Mouse (Mus musculus): ENCODE measurements around the gene Gm28047.

Gene Gm28047

DNA sequence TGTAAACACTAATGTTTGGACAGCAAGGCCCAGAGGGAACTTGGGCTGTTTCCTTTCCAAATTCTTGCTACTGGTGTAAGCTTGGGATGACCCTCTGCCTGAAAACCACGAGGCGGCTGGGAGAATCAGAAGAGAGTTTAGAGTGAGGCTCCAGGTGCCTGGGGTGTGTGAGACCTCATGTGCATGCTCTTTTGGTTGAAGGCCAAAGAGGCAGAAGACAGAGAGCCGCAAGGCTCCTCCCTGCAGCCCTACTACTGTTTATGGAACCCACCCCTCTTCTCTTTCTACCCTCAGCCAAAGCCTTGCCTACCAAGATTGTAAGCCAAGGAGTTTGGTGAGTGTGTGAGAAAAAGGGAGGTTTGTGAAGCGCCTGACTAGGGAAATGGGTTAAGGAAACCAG, 109.1 kb downstream of the Gm28047 start:
- DNase-seq (ENCODE audit: low spot score) = no peak

DNA sequence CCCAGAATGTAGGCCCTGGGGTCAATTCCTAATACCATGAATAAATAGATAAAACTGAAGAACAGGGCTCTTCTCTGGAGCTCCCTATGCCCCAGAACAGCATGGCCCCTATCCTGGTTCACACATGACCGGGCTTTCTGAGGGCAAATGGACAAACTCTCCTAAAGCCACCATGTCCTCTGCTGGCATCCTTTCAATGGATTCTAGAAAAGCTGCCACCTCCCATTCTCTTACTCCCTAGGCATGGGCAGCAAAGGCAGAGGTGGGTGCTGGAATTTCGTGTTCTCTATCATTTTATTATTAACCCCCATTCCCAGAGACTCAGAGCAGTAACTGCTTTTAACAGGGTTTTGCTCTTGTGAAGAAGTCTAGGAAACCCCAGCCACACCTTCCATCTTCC, 109.6 kb downstream of the Gm28047 start:
- DNase-seq (ENCODE audit: low spot score) = no peak

DNA sequence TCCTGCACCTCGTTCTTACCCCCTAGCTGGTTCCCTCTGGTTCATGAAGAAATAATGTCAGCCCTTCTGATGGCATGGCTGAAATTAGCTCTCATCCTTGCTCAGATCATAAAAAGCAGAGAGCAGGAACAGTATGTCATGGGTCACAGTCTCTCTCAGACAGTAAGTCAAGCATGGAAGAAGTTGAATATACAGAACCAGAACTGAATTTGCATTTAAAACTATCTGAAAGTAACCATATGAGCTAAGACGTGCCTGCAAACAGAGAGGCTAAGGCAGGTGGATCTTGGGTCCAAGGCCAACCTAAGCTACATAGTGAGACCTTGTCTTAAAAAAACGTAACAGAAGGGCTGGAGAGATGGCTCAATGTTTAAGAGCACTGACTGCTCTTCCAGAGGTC, 111.9 kb downstream of the Gm28047 start:
- DNase-seq (ENCODE audit: low spot score) = no peak

GRCm38 (mm10) chr15:102512471-102512870, 112.4 kb downstream of the Gm28047 start:
- no peak for DNase-seq (ENCODE audit: low spot score)

DNA sequence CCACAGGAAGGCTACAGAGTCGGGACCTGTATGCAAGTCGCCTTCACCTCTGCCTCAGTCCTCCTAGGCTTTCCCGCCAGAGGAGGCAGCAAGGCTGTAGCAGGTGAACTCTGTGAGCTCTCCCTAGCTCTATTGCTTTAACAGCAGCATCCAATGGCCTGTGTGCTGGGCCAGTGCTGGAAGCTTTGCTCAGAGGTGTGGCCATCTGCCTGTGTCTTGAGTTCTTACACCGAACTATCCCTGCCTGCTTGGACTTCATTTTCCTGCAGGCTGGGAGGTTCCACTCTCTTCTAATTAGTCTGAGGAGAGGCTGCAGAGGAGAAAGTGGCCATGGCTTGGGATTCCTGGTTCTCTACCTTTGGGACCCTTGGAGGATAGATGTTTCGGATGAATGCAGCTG, 112.9 kb downstream of the Gm28047 start:
- DNase-seq (ENCODE audit: low spot score) = no peak

GRCm38 (mm10) chr15:102511285-102511833, 113.5 kb downstream of the Gm28047 start:
- DNase-seq (ENCODE audit: low spot score) = no peak

- DNase-seq (ENCODE audit: low spot score) = peak; percentile 58
Observed at GRCm38 (mm10) chr15:102510590-102511284, 114.1 kb downstream of the Gm28047 start.

DNA sequence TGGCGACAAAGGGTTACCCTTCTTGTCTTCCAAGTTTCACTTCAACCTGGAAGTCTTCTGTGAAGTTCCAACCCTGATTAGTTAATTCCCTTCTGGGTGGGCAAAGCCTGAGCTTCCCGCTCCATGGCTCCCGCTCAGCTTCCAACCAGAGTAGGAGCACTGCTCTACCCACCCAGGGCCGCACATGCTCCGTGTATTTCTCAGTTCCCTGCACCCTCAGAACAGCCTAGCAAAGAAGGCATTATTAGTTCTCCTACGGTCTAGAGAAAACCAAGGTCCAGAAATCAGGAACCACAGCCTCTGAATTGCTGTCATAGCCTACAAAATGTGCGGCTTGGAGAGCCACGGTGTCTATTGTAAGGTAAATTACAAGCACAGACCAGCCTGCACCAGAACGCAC, 114.8 kb downstream of the Gm28047 start:
- no peak for DNase-seq (ENCODE audit: low spot score)

GRCm38 (mm10) chr15:102508336-102508735, 116.5 kb downstream of the Gm28047 start:
- DNase-seq (ENCODE audit: low spot score) = no peak

- no peak for DNase-seq (ENCODE audit: low spot score)
Observed at GRCm38 (mm10) chr15:102507561-102507960, 117.3 kb downstream of the Gm28047 start.

GRCm38 (mm10) chr15:102506864-102507263, 118.0 kb downstream of the Gm28047 start:
- DNase-seq (ENCODE audit: low spot score) = no peak

GRCm38 (mm10) chr15:102506464-102506830, 118.4 kb downstream of the Gm28047 start:
- DNase-seq (ENCODE audit: low spot score) = no peak

- DNase-seq (ENCODE audit: low spot score) = no peak
Observed at GRCm38 (mm10) chr15:102505770-102506463, 119.0 kb downstream of the Gm28047 start.

DNA sequence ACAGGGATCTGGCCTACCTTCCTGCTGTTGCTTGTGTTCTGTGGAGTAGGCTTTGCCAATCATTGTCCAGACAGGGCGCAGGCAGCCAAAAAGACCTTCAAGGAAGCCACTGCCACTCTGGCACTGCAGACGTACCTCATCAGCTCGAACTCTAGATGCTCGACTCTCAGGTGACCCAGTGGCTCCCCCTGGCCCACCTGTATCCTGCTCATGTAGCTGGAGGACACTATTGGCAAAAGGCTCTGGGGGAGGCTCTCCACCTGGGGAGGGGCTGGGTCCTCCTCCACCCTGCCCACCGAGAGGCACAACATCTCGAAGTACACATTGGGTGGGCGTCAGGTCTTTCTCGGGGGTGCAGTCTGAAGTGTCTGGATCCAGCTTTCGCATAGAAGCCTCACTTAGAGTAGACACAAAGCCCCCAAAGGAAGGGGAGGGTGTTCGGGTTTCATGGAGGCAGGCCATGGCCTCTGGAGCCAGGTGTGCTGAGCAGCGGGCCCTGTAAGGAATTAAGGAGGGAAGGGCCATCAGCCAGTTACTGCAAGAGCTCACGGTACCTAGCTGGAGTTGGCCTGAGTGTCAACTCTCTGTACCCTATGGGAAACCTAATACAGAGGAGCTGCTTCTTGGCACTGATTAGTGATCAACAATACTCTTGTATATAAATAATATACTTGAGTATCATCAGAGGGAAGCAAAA, 119.6 kb downstream of the Gm28047 start:
- DNase-seq (ENCODE audit: low spot score) = no peak

GRCm38 (mm10) chr15:102503924-102504782, 120.7 kb downstream of the Gm28047 start:
- DNase-seq (ENCODE audit: low spot score) = no peak

- no peak for DNase-seq (ENCODE audit: low spot score)
Observed at GRCm38 (mm10) chr15:102503447-102503846, 121.4 kb downstream of the Gm28047 start, which contains the start of gene Gm10337. Gene Gm10337, plus strand, starts transcription at chr15:102503722.

GRCm38 (mm10) chr15:102502254-102502840, 122.5 kb downstream of the Gm28047 start:
- DNase-seq (ENCODE audit: low spot score) = no peak

DNA sequence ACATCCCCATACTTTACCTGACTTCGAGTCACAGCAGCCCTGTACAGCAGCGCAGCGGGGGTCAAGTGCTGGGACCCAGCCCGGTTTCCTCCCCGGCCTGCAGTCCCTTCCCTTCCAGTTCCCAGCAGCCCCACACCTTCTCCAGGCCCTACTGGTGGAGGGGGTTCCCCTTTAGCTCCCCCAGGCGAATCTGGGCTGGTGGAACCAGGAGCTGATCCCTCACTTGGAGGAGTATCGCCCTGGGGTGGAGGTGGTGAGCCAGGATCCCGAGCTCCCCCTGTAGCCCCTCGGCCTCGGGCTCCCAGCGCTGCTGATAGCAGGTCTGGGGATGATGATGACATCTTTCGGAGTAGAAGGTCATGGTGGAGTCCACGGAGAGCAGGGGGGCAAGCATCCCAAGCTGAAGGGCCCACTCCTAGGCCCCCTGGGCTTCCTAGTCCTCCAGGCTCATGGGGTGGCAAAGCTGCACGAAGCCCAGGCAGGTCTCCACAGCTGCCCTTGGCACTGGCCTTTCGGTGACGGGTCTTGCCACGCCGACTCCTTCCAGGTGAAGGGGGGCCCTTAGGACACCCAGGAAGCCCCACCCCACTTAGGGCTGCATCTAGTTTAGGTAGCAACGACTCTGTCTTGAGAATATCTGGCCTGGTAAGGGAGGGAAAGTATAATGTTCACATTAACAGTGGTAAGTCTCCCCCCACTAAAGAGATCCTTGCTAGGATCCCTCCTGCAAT, 123.6 kb downstream of the Gm28047 start:
- no peak for DNase-seq (ENCODE audit: low spot score)

DNA sequence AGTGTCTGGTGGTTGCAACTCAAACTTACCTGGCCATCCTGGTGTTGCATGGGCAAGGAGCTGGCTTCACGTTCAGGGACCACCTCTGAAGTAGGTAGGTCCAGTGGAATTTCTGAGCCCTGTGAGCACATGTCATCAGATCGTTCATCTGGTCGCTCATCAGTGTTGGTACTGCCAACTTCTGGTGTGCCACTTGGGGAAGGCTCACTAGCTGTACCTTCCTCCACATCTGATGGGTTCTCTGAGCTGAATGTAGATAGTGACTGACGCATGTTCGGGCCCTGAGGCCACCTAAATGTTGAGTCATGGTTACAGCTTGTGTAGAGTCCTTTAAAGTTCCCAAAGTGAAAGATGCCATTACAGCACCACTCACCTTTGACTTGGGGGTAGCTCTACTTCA, 124.4 kb downstream of the Gm28047 start:
- no peak for DNase-seq (ENCODE audit: low spot score)

GRCm38 (mm10) chr15:102499851-102500250, 125.0 kb downstream of the Gm28047 start:
- no peak for DNase-seq (ENCODE audit: low spot score)

DNA sequence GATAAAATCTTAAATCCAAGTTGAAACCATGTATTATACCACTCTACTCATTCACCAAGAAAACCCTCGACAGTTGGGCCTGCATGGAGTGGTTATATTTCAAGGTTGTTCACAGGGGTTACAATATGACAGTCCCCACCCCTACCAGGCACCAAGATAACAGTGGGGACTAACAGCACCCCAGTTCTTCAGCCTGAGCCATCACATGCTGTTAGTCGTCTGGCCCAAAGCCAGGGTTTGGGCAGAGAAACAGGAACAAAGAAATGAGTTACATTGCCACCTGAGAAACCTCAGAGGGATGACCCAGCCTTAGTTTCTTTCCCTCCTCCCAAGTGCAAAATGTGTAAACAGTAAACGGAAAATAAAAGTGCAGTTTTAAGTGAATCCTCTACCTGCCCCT, 125.5 kb downstream of the Gm28047 start:
- no peak for DNase-seq (ENCODE audit: low spot score)
